Mouse (Mus musculus): Measurements from ENCODE around the gene Kiz. TPM values are rescaled to one million over a fixed set of nuclear protein-coding genes. Genes with fewer than 3 reads are reported as not detected.

Kiz gene
- polyA plus RNA-seq, 2 experiments, result 19.8 to 27.8 TPM

GRCm38 (mm10) chr2:146823483-146823951 lies 32.1 kb upstream of the Kiz start:
- TF ChIP-seq POLR2A (IDR thresholded peaks at IDR 0.05; ENCODE audit: borderline replicate concordance, extremely low read depth, insufficient read depth, insufficient read length), result no peak
- Histone ChIP-seq H3K9me3 (ENCODE audit: control insufficient read depth, low read length) (no peaks in the 10 kb centered on the region), H3K9ac (ENCODE audit: low read depth, low read length, severe bottlenecking) (no peak overlapping the region), H3K4me1 (ENCODE audit: control insufficient read depth, insufficient read depth, low read length) (no peaks in the 10 kb centered on the region), H3K4me3 (replicated peaks; ENCODE audit: low read length) (no peak overlapping the region), H3K27ac (replicated peaks; ENCODE audit: low read depth, low read length) (no peak overlapping the region), H3K27me3 (ENCODE audit: control insufficient read depth, insufficient read depth, low read length) (no peaks in the 10 kb centered on the region), H3K4me2 (replicated peaks; ENCODE audit: low read depth, low read length, severe bottlenecking) (no peak overlapping the region), H3K36me3 (ENCODE audit: control insufficient read depth, insufficient read depth, low read length) (no peaks in the 10 kb centered on the region)
- WGBS, result 45% methylated on average over 11 of the region's 11 CpGs
- DNase-seq (ENCODE audit: low spot score) (no peak), ATAC-seq (ENCODE audit: low FRiP score, low read depth) (no peak)

GRCm38 (mm10) chr2:146824043-146824442 lies 31.6 kb upstream of the Kiz start:
- Histone ChIP-seq H3K9ac (ENCODE audit: low read depth, low read length, severe bottlenecking) (no peak overlapping the region), H3K9me3 (ENCODE audit: control insufficient read depth, low read length) (no peaks in the 10 kb centered on the region), H3K27me3 (ENCODE audit: control insufficient read depth, insufficient read depth, low read length) (no peaks in the 10 kb centered on the region), H3K4me1 (ENCODE audit: control insufficient read depth, insufficient read depth, low read length) (no peaks in the 10 kb centered on the region), H3K4me2 (replicated peaks; ENCODE audit: low read depth, low read length, severe bottlenecking) (no peak overlapping the region), H3K4me3 (replicated peaks; ENCODE audit: low read length) (no peak overlapping the region), H3K36me3 (ENCODE audit: control insufficient read depth, insufficient read depth, low read length) (no peaks in the 10 kb centered on the region), H3K27ac (replicated peaks; ENCODE audit: low read depth, low read length) (no peak overlapping the region)
- 49% methylated on average over 8 of the region's 8 CpGs for WGBS
- TF ChIP-seq POLR2A (IDR thresholded peaks at IDR 0.05; ENCODE audit: borderline replicate concordance, extremely low read depth, insufficient read depth, insufficient read length), result no peak
- DNase-seq (ENCODE audit: low spot score) (no peak), ATAC-seq (ENCODE audit: low FRiP score, low read depth) (no peak)

- H3K4me1 ChIP-seq (ENCODE audit: control insufficient read depth, insufficient read depth, low read length), result no peaks in the 10 kb centered on the region
- TF ChIP-seq POLR2A (IDR thresholded peaks at IDR 0.05; ENCODE audit: borderline replicate concordance, extremely low read depth, insufficient read depth, insufficient read length), result no peak
- peaks cover 22% of the 10 kb centered on the region for H3K27me3 ChIP-seq (ENCODE audit: control insufficient read depth, insufficient read depth, low read length)
- no peaks in the 10 kb centered on the region for H3K9me3 ChIP-seq (ENCODE audit: control insufficient read depth, low read length)
- no peak overlapping the region for H3K4me2 ChIP-seq (replicated peaks; ENCODE audit: low read depth, low read length, severe bottlenecking)
- DNase-seq (ENCODE audit: low spot score) (no peak), ATAC-seq (ENCODE audit: low FRiP score, low read depth) (no peak)
- no peak overlapping the region for H3K27ac ChIP-seq (replicated peaks; ENCODE audit: low read depth, low read length)
- 86% methylated on average over 4 of the region's 4 CpGs for WGBS
- H3K36me3 ChIP-seq (ENCODE audit: control insufficient read depth, insufficient read depth, low read length), result no peaks in the 10 kb centered on the region
- no peak overlapping the region for H3K4me3 ChIP-seq (replicated peaks; ENCODE audit: low read length)
- H3K9ac ChIP-seq (ENCODE audit: low read depth, low read length, severe bottlenecking), result no peak overlapping the region
These were observed 27.7 kb upstream of the Kiz start for GRCm38 (mm10) chr2:146828006-146828405.

GRCm38 (mm10) chr2:146833222-146834063 lies 22.2 kb upstream of the Kiz start:
- Histone ChIP-seq H3K27me3 (ENCODE audit: control insufficient read depth, insufficient read depth, low read length) (peaks cover 74% of the 10 kb centered on the region), H3K36me3 (ENCODE audit: control insufficient read depth, insufficient read depth, low read length) (no peaks in the 10 kb centered on the region), H3K4me2 (replicated peaks; ENCODE audit: low read depth, low read length, severe bottlenecking) (no peak overlapping the region), H3K4me1 (ENCODE audit: control insufficient read depth, insufficient read depth, low read length) (peaks cover 7% of the 10 kb centered on the region; the same call in 1 of the 2 replicates), H3K4me3 (replicated peaks; ENCODE audit: low read length) (no peak overlapping the region), H3K9ac (ENCODE audit: low read depth, low read length, severe bottlenecking) (no peak overlapping the region), H3K27ac (replicated peaks; ENCODE audit: low read depth, low read length) (no peak overlapping the region), H3K9me3 (ENCODE audit: control insufficient read depth, low read length) (no peaks in the 10 kb centered on the region)
- DNase-seq (ENCODE audit: low spot score) (no peak), ATAC-seq (ENCODE audit: low FRiP score, low read depth) (no peak)
- 3% methylated on average over 31 of the region's 31 CpGs for WGBS
- no peak for TF ChIP-seq POLR2A (IDR thresholded peaks at IDR 0.05; ENCODE audit: borderline replicate concordance, extremely low read depth, insufficient read depth, insufficient read length)

GRCm38 (mm10) chr2:146834064-146834313 lies 21.7 kb upstream of the Kiz start:
- Histone ChIP-seq H3K4me1 (ENCODE audit: control insufficient read depth, insufficient read depth, low read length) (peaks cover 7% of the 10 kb centered on the region; the same call in 1 of the 2 replicates), H3K4me3 (replicated peaks; ENCODE audit: low read length) (peak overlapping the region; percentile 20), H3K36me3 (ENCODE audit: control insufficient read depth, insufficient read depth, low read length) (no peaks in the 10 kb centered on the region), H3K27ac (replicated peaks; ENCODE audit: low read depth, low read length) (no peak overlapping the region), H3K9me3 (ENCODE audit: control insufficient read depth, low read length) (no peaks in the 10 kb centered on the region), H3K27me3 (ENCODE audit: control insufficient read depth, insufficient read depth, low read length) (peaks cover 79% of the 10 kb centered on the region), H3K4me2 (replicated peaks; ENCODE audit: low read depth, low read length, severe bottlenecking) (peak overlapping the region; percentile 44), H3K9ac (ENCODE audit: low read depth, low read length, severe bottlenecking) (no peak overlapping the region)
- TF ChIP-seq POLR2A (IDR thresholded peaks at IDR 0.05; ENCODE audit: borderline replicate concordance, extremely low read depth, insufficient read depth, insufficient read length), result no peak
- ATAC-seq (ENCODE audit: low FRiP score, low read depth) (no peak), DNase-seq (ENCODE audit: low spot score) (peak; percentile 14)
- 3% methylated on average over 5 of the region's 5 CpGs for WGBS
